Mouse (Mus musculus): Measurements from ENCODE around the gene Soat2. TPM values are rescaled to one million over a fixed set of nuclear protein-coding genes. Genes with fewer than 3 reads are reported as not detected.
A peak's percentile ranks its signal among the peaks of the same experiment; 100 is the strongest.

Gene Soat2
- polyA plus RNA-seq, 1 experiment from 2014 or later: 0.28 TPM

DNA sequence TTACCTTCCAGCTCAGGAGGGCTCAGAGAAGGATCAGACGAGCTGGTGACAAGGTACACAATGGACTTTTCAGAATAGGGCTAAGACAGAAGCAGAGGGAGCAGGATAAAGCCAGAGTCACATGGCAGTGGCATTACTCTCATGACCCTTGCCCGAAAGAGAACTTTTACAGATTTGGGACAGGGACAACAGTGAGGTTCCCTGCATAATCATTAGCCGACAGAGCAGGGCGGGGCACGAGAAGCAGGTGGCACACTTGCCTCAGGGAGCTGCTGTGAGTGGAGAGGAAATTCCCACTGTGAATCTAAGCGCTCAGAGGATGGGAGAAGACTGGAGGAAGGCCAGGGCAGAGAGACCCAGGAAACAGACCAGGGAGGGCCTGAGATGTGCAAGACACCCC is 38.6 kb downstream of the Soat2 start:
- WGBS: 54% methylated on average over 6 of the region's 6 CpGs
- ATAC-seq (replicated peaks; ENCODE audit: low FRiP score, low read depth): peak; percentile 38; the same call in 1 of the 2 replicates
- Histone ChIP-seq H3K27me3 (ENCODE audit: insufficient read depth, low read length) (no peaks in the 10 kb centered on the region), H3K9ac (ENCODE audit: low read depth, low read length) (peak overlapping the region; percentile 50; the same call in 1 of the 2 replicates), H3K4me2 (ENCODE audit: low read length) (peak overlapping the region; percentile 31; the same call in 1 of the 2 replicates), H3K4me3 (replicated peaks; ENCODE audit: low read depth, low read length) (no peak overlapping the region), H3K9me3 (replicated peaks; ENCODE audit: low read length) (no peaks in the 10 kb centered on the region), H3K27ac (no peak overlapping the region; the same call in 1 of the 2 replicates), H3K4me1 (replicated peaks; ENCODE audit: insufficient read depth, low read length) (peaks cover 10% of the 10 kb centered on the region; the same call in 1 of the 2 replicates), H3K36me3 (ENCODE audit: insufficient read depth, low read length) (0 out of 2 replicates have a peak, but pooled peaks cover 7% of the 10 kb centered on the region)
- no peak for TF ChIP-seq CTCF (IDR thresholded peaks at IDR 0.05; ENCODE audit: low read depth)
- DNase-seq (ENCODE audit: low spot score): no peak

DNA sequence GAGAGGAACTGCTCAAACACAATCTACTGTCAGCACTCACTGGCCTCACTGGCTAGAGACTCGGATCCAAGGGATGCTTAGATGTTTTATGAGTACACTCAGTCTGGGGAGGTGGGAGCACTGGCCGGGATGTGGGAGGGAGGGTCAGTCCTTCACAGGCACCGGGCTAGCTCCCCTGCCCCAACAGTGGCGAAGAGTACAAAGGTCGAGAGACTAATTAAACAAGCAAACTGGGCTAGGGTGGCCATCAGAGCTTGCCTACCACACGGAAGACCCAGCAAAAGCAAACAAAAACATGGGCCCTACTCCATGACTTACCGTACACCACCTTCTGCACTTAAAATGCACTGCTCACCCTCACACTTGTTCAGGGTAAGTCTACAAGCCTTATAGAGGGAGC is 41.4 kb downstream of the Soat2 start:
- ATAC-seq (replicated peaks; ENCODE audit: low FRiP score, low read depth) (no peak), DNase-seq (ENCODE audit: low spot score) (no peak)
- Histone ChIP-seq H3K27ac (no peak overlapping the region), H3K27me3 (ENCODE audit: insufficient read depth, low read length) (no peaks in the 10 kb centered on the region), H3K4me3 (replicated peaks; ENCODE audit: low read depth, low read length) (no peak overlapping the region), H3K36me3 (ENCODE audit: insufficient read depth, low read length) (no peaks in the 10 kb centered on the region), H3K9me3 (replicated peaks; ENCODE audit: low read length) (no peaks in the 10 kb centered on the region), H3K9ac (ENCODE audit: low read depth, low read length) (no peak overlapping the region), H3K4me2 (ENCODE audit: low read length) (no peak overlapping the region), H3K4me1 (replicated peaks; ENCODE audit: insufficient read depth, low read length) (peaks cover 10% of the 10 kb centered on the region; the same call in 1 of the 2 replicates)
- WGBS: 29% methylated on average over 7 of the region's 7 CpGs
- TF ChIP-seq CTCF (IDR thresholded peaks at IDR 0.05; ENCODE audit: low read depth): no peak

DNA sequence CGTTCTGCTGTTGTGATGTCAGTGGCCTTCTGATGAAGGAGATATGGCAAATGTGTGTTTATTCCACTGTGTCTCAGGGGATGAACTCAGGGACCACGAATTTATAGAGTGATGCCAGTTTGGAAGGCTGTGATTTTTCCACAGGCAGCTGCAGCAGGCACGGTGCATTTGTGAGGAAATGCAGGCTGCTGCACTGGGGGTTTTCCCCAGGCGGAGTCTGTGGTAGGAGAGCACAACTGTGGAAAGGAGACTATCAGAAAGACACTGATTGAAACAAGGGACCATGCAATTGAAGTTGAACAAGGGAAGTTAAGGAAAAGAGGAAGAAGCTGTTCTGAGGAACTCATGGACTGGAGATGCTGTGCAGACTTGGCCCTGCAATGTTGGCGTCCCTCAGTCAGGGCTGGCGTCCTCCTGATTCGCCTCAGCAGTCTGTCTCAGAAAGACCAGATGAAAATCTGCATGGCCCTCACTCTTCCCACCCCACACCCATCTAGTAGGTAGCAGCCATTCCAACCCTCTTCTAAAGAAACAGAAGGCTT is 42.0 kb downstream of the Soat2 start:
- WGBS: 66% methylated on average over 7 of the region's 7 CpGs
- peak overlapping the region; percentile 2; the same call in 1 of the 2 replicates for H3K27ac ChIP-seq
- DNase-seq (ENCODE audit: low spot score) (no peak), ATAC-seq (replicated peaks; ENCODE audit: low FRiP score, low read depth) (no peak)
- H3K4me1 ChIP-seq (replicated peaks; ENCODE audit: insufficient read depth, low read length): peaks cover 9% of the 10 kb centered on the region; the same call in 1 of the 2 replicates
- H3K9ac ChIP-seq (ENCODE audit: low read depth, low read length): no peak overlapping the region
- no peak overlapping the region for H3K4me2 ChIP-seq (ENCODE audit: low read length)
- H3K36me3 ChIP-seq (ENCODE audit: insufficient read depth, low read length): no peaks in the 10 kb centered on the region
- no peak overlapping the region for H3K4me3 ChIP-seq (replicated peaks; ENCODE audit: low read depth, low read length)
- no peak for TF ChIP-seq CTCF (IDR thresholded peaks at IDR 0.05; ENCODE audit: low read depth)
- no peaks in the 10 kb centered on the region for H3K27me3 ChIP-seq (ENCODE audit: insufficient read depth, low read length)
- H3K9me3 ChIP-seq (replicated peaks; ENCODE audit: low read length): no peaks in the 10 kb centered on the region

DNA sequence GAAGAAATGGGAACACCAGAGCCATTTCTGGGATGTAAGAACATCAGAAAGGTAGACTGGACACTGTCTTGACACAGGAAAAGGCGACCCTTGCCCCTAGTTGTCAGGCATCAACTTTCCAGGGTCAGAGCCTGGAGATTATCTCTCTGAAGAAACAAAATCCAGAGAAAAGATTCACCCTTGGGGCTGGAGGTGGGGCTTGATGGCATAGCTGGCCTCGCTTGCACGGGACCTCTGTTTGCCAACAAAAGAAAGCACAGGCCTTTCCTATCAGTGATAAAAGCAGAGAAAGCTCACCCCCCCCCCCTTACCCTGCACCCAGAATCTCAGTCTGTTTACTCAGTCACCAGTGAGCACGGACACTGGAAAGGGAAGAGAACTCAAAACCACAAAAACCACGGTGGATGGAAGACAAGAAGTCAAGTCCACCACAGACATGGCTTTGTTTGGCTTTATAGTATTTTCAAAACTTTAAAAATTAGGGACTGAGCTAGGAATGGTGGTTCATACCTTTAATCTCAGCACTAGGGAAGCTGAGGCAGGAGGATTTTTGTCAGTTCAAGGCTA is 42.6 kb downstream of the Soat2 start:
- WGBS: 60% methylated on average over 5 of the region's 5 CpGs
- H3K27ac ChIP-seq: no peak overlapping the region

DNA sequence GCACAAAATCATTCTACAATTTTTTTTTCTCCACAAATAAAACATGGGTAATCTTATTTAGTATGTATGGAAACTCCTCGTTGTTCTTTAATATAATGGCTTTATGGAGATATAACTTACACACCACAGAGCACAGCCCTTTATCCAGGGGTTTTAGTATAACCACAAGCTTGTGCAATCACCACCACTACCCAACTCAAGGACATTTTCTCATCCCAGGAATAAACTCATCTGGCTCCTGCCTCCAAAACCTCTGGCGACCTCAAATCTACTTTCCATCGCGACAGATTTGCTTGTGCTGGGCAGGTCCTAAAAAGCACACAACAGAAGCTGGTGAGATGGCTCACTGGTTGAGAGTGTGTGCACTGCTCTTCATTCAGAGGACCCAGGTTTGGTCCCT is 43.3 kb downstream of the Soat2 start:
- Histone ChIP-seq H3K9ac (ENCODE audit: low read depth, low read length) (no peak overlapping the region), H3K4me2 (ENCODE audit: low read length) (no peak overlapping the region), H3K4me3 (replicated peaks; ENCODE audit: low read depth, low read length) (no peak overlapping the region), H3K27me3 (ENCODE audit: insufficient read depth, low read length) (no peaks in the 10 kb centered on the region), H3K27ac (no peak overlapping the region), H3K4me1 (replicated peaks; ENCODE audit: insufficient read depth, low read length) (peaks cover 3% of the 10 kb centered on the region; the same call in 1 of the 2 replicates), H3K9me3 (replicated peaks; ENCODE audit: low read length) (no peaks in the 10 kb centered on the region), H3K36me3 (ENCODE audit: insufficient read depth, low read length) (no peaks in the 10 kb centered on the region)
- DNase-seq (ENCODE audit: low spot score) (no peak), ATAC-seq (replicated peaks; ENCODE audit: low FRiP score, low read depth) (no peak)
- 80% methylated on average over 4 of the region's 4 CpGs for WGBS
- TF ChIP-seq CTCF (IDR thresholded peaks at IDR 0.05; ENCODE audit: low read depth): no peak

More for the DNA sequence above, 42.6 kb downstream of the Soat2 start:
- Histone ChIP-seq H3K9me3 (replicated peaks; ENCODE audit: low read length) (no peaks in the 10 kb centered on the region), H3K4me3 (replicated peaks; ENCODE audit: low read depth, low read length) (no peak overlapping the region), H3K9ac (ENCODE audit: low read depth, low read length) (no peak overlapping the region), H3K4me1 (replicated peaks; ENCODE audit: insufficient read depth, low read length) (peaks cover 6% of the 10 kb centered on the region; the same call in 1 of the 2 replicates), H3K27me3 (ENCODE audit: insufficient read depth, low read length) (no peaks in the 10 kb centered on the region), H3K4me2 (ENCODE audit: low read length) (no peak overlapping the region), H3K36me3 (ENCODE audit: insufficient read depth, low read length) (no peaks in the 10 kb centered on the region)
- no peak for TF ChIP-seq CTCF (IDR thresholded peaks at IDR 0.05; ENCODE audit: low read depth)
- ATAC-seq (replicated peaks; ENCODE audit: low FRiP score, low read depth) (no peak), DNase-seq (ENCODE audit: low spot score) (no peak)

DNA sequence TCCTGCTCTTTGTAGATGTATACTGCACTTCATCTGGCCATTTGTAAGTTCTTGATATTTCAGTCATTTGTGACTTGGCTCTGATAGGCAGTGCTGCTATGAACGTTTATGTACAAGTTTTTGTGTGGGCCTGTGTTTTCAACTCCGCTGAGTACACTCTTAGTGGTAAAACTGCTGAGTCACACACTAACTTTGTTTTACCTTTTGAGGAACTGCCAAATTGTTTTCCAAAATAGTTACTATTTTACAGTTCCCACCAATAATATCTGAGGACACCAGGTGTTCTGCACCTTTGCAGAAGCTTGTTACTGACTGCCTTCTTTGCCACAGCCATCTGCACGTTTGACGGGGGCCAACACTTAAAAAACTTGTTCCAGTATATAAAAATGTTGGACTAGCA is 44.1 kb downstream of the Soat2 start:
- Histone ChIP-seq H3K4me3 (replicated peaks; ENCODE audit: low read depth, low read length) (no peak overlapping the region), H3K9me3 (replicated peaks; ENCODE audit: low read length) (no peaks in the 10 kb centered on the region), H3K27ac (no peak overlapping the region), H3K36me3 (ENCODE audit: insufficient read depth, low read length) (no peaks in the 10 kb centered on the region), H3K4me2 (ENCODE audit: low read length) (no peak overlapping the region), H3K27me3 (ENCODE audit: insufficient read depth, low read length) (no peaks in the 10 kb centered on the region), H3K4me1 (replicated peaks; ENCODE audit: insufficient read depth, low read length) (0 out of 2 replicates have a peak, but pooled peaks cover 3% of the 10 kb centered on the region), H3K9ac (ENCODE audit: low read depth, low read length) (no peak overlapping the region)
- TF ChIP-seq CTCF (IDR thresholded peaks at IDR 0.05; ENCODE audit: low read depth): no peak
- no peak for DNase-seq (ENCODE audit: low spot score)
- ATAC-seq (replicated peaks; ENCODE audit: low FRiP score, low read depth): no peak
- WGBS: 66% methylated on average over 4 of the region's 4 CpGs

All from kidney, postnatal 0 days (tissue).